Mouse (Mus musculus) MEL (cell line): ENCODE measurements around the gene Atad1.

ENCODE experiments used
- CTCF ChIP-seq, 3 experiments: IDR thresholded peaks in 2 of 3; conservative IDR thresholded peaks in 1 of 3; 2 replicates each; pipeline ENCODE4 v1.5.1; 2011 to 2012; ENCODE audit warnings: low read length in 3 of 3, low read depth in 2 of 3, mild to moderate bottlenecking in 2 of 3, improper control_type of control experiment in 1 of 3, inconsistent platforms in 1 of 3, mixed read lengths in 1 of 3, moderate library complexity in 1 of 3; ENCODE audit not compliant: control insufficient read depth in 1 of 3, insufficient read depth in 1 of 3, poor library complexity in 1 of 3, severe bottlenecking in 1 of 3
- JUND ChIP-seq: IDR thresholded peaks from 2 replicates; pipeline ENCODE4 v1.6.1; 2011; ENCODE audit warnings: low read depth, mild to moderate bottlenecking, improper control_type of control experiment, low read length
- POLR2A ChIP-seq, 2 experiments: IDR thresholded peaks; 2 replicates each; pipeline ENCODE4 v1.6.1; 2011 to 2012; ENCODE audit warnings: low read length in 2 of 2, mild to moderate bottlenecking in 2 of 2, control low read depth in 1 of 2, improper control_type of control experiment in 1 of 2, low read depth in 1 of 2, moderate library complexity in 1 of 2; ENCODE audit not compliant: control insufficient read depth in 1 of 2, insufficient read depth in 1 of 2, poor library complexity in 1 of 2
- SMC3 ChIP-seq: IDR thresholded peaks from 2 replicates; pipeline ENCODE4 v1.6.1; 2011; ENCODE audit warnings: low read depth, low read length, improper control_type of control experiment
- ZMIZ1 ChIP-seq: IDR thresholded peaks from 2 replicates; pipeline ENCODE4 v1.6.1; 2012; ENCODE audit warnings: low read depth, mild to moderate bottlenecking, inconsistent platforms, low read length, improper control_type of control experiment, moderate library complexity
- ZNF384 ChIP-seq: IDR thresholded peaks from 2 replicates; pipeline ENCODE4 v1.6.1; 2012; ENCODE audit warnings: low read depth, mild to moderate bottlenecking, inconsistent platforms, low read length, improper control_type of control experiment

DNA sequence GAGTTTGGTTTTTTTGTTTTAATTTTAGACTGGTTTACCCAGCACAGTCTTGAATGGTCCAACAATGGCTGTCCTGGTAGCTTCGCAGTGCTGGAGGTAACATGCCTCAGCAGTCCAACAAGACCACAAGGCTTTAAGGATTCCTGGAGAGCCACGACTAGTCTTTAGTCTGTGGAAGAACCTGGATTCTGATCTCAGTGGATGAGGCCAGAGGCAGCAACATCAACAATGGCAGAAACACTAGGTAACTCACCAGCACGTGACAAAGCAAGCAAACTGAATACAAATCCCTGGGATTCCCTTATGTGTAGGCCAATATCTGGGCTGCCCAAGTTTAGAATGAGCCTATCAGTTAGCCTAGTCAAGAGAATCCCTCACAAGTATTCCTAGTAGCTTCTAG lies 26.1 kb downstream of the Atad1 start:
- no peak for TF ChIP-seq JUND
- TF ChIP-seq CTCF (IDR thresholded peaks at IDR 0.05 in 2 of 3, conservative IDR thresholded peaks at IDR 0.05 in 1 of 3; ENCODE audit: control insufficient read depth in 1 of 3, insufficient read depth in 1 of 3, low read depth in 2 of 3, low read length in 3 of 3, poor library complexity in 1 of 3, severe bottlenecking in 1 of 3) = no peak
- no peak for TF ChIP-seq POLR2A (IDR thresholded peaks at IDR 0.05; ENCODE audit: control insufficient read depth in 1 of 2, insufficient read depth in 1 of 2, low read depth in 1 of 2, low read length in 2 of 2, poor library complexity in 1 of 2)
- TF ChIP-seq SMC3 = no peak
- no peak for TF ChIP-seq ZNF384
- TF ChIP-seq ZMIZ1 = no peak
